ENCODE assay signal across 30 mouse cellular contexts in the genomic region with DNA sequence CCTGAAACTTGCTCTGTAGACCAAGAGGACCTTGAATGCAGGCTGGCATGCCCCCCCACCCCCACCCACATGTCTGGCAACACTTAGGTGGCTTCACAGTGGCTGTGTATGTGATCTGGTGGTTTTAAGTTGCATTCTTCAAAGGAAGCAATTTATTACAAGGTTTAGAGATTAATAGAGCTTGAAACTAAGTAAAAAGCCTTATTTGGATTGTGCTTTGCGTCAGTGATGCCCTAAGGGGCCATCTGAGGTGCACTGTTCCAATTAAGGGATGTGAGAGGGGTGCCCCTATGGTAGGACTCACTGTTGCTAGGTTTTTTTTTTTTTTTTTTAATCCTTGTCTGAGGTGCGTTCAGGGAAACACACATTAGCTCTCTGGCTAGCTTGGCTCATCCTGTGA. TPM values are rescaled to one million over a fixed set of nuclear protein-coding genes. Genes with fewer than 3 reads are reported as not detected.
"Had no signal": no experiment of that assay in that cellular context is flagged by ENCODE, and none has a peak within 500 bp of the region (broad histone marks: within the 10 kb centered on the region; RNA-seq: fewer than 3 reads in every experiment).

No protein-coding gene starts in this region.

- H3K9me3 ChIP-seq: heart, embryonic 10.5 days; heart, embryonic 12.5 days; hindbrain, embryonic 13.5 days; hindbrain, embryonic 15.5 days; limb, embryonic 13.5 days; limb, embryonic 15.5 days; liver, embryonic 12.5 days had no signal

- H3K27ac ChIP-seq: gastrocnemius, adult 2 months; heart, embryonic 10.5 days; hindbrain, embryonic 13.5 days; hindbrain, embryonic 15.5 days; hindbrain, postnatal 0 days; limb, embryonic 13.5 days; limb, embryonic 15.5 days; liver, embryonic 12.5 days; liver, embryonic 14.5 days had no signal

- ATAC-seq: forebrain, embryonic 16.5 days; hindbrain, postnatal 0 days; intestine, embryonic 16.5 days; liver, embryonic 12.5 days had no signal

- DNase-seq: gastrocnemius, adult 2 months; gastrocnemius, postnatal 10 days; gastrocnemius, postnatal 25 days; heart, adult 18-20 months; heart, postnatal 10 days; kidney, adult 18-20 months; layer of hippocampus, adult 9-11 months; layer of hippocampus, postnatal 36 days; left cerebral cortex, postnatal 4 days; lung, adult 18-20 months had no signal

- H3K9ac ChIP-seq: heart, embryonic 12.5 days; hindbrain, embryonic 13.5 days; hindbrain, embryonic 15.5 days; limb, embryonic 13.5 days; limb, embryonic 15.5 days; liver, embryonic 12.5 days; liver, embryonic 14.5 days had no signal

- H3K4me2 ChIP-seq: heart, embryonic 12.5 days; hindbrain, embryonic 13.5 days; hindbrain, embryonic 15.5 days; limb, embryonic 13.5 days; limb, embryonic 15.5 days; liver, embryonic 12.5 days had no signal

- H3K27me3 ChIP-seq: heart, embryonic 12.5 days; hindbrain, embryonic 13.5 days; hindbrain, embryonic 15.5 days; limb, embryonic 13.5 days; limb, embryonic 15.5 days had no signal

- H3K4me3 ChIP-seq: gastrocnemius, adult 2 months; heart, embryonic 10.5 days; heart, embryonic 12.5 days; hindbrain, embryonic 13.5 days; hindbrain, embryonic 15.5 days; limb, embryonic 13.5 days; limb, embryonic 15.5 days; liver, embryonic 12.5 days had no signal

RNA-seq across cellular contexts. Expression of gene 1700010B08Rik, which starts 15.2 kb away (rescaled TPM):
- polyA plus RNA-seq: forebrain, embryonic 16.5 days; frontal cortex, adult 2 months; heart, embryonic 10.5 days; heart, embryonic 12.5 days; heart, embryonic 14.5 days; heart, embryonic 16.5 days; hindbrain, embryonic 11.5 days; hindbrain, embryonic 13.5 days; hindbrain, embryonic 15.5 days; hindbrain, postnatal 0 days; intestine, embryonic 14.5 days; intestine, embryonic 16.5 days; large intestine, adult 2 months; limb, embryonic 11.5 days; limb, embryonic 13.5 days; limb, embryonic 15.5 days; liver, adult 2 months; liver, embryonic 12.5 days; liver, embryonic 14.5 days; liver, embryonic 16.5 days had no signal
